Mouse (Mus musculus) small intestine, adult 2 months (tissue): Measurements from ENCODE around the gene Cpa5.

ENCODE experiments used
- CTCF ChIP-seq: fragments of 200-500 bp; IDR thresholded peaks from 2 replicates; pipeline ENCODE4 v1.5.1; 2012; ENCODE audit warnings: low read depth, mild to moderate bottlenecking, control low read depth, inconsistent platforms, low read length, moderate library complexity, mixed read lengths; ENCODE audit not compliant: insufficient replicate concordance, insufficient read length; ENCODE audit errors: extremely low read depth
- POLR2A ChIP-seq: fragments of 200-500 bp; IDR thresholded peaks from 2 replicates; pipeline ENCODE4 v1.6.1; 2012; ENCODE audit warnings: low read depth, mild to moderate bottlenecking, control low read depth, inconsistent platforms, low read length, moderate library complexity

DNA sequence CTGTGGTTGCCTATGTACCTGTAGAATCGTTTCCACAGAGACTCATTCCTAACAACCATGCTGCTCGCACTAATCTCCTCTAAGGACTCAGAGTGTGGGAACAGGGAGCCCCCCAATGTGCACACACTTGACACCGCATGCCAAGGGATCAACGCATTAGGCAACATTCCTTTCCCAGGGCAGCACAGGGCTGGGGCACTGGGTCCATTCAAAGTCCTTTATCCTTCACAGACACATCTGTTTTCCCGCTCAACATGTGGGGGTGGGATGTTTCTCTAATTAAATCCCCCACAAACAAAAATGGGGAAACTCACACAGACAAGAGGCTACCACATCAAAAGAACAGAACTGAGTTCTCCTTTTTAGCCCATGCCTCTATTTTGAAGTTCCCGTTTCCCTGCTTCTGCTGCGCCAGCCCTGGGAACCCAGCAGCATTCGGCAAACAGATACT, 5.7 kb downstream of the Cpa5 start:
- TF ChIP-seq POLR2A (no peak), CTCF (no peak)
